Mouse (Mus musculus): Measurements from ENCODE around the gene Acox3. TPM values are rescaled to one million over a fixed set of nuclear protein-coding genes. Genes with fewer than 3 reads are reported as not detected.

Gene Acox3
- total RNA-seq (2017) = 88.3 and 98.8 TPM in 2 replicates

GRCm38 (mm10) chr5:35582445-35583220 lies at the start of gene Acox3:
Gene Acox3, plus strand, starts transcription at chr5:35583040.
- ATAC-seq (ENCODE audit: extremely low read depth, insufficient number of reproducible peaks, low FRiP score, poor library complexity, severe bottlenecking) = peak; percentile 86

GRCm38 (mm10) chr5:35536271-35536670 lies 46.6 kb upstream of the Acox3 start:
- ATAC-seq (ENCODE audit: extremely low read depth, insufficient number of reproducible peaks, low FRiP score, poor library complexity, severe bottlenecking) = no peak

GRCm38 (mm10) chr5:35537474-35537873 lies 45.4 kb upstream of the Acox3 start:
- ATAC-seq (ENCODE audit: extremely low read depth, insufficient number of reproducible peaks, low FRiP score, poor library complexity, severe bottlenecking) = no peak

- no peak for ATAC-seq (ENCODE audit: extremely low read depth, insufficient number of reproducible peaks, low FRiP score, poor library complexity, severe bottlenecking)
Observed at GRCm38 (mm10) chr5:35538022-35538421, 44.8 kb upstream of the Acox3 start.

GRCm38 (mm10) chr5:35539576-35539975 lies 43.3 kb upstream of the Acox3 start:
- no peak for ATAC-seq (ENCODE audit: extremely low read depth, insufficient number of reproducible peaks, low FRiP score, poor library complexity, severe bottlenecking)

- ATAC-seq (ENCODE audit: extremely low read depth, insufficient number of reproducible peaks, low FRiP score, poor library complexity, severe bottlenecking) = no peak
Observed at GRCm38 (mm10) chr5:35540555-35540954, 42.3 kb upstream of the Acox3 start.

DNA sequence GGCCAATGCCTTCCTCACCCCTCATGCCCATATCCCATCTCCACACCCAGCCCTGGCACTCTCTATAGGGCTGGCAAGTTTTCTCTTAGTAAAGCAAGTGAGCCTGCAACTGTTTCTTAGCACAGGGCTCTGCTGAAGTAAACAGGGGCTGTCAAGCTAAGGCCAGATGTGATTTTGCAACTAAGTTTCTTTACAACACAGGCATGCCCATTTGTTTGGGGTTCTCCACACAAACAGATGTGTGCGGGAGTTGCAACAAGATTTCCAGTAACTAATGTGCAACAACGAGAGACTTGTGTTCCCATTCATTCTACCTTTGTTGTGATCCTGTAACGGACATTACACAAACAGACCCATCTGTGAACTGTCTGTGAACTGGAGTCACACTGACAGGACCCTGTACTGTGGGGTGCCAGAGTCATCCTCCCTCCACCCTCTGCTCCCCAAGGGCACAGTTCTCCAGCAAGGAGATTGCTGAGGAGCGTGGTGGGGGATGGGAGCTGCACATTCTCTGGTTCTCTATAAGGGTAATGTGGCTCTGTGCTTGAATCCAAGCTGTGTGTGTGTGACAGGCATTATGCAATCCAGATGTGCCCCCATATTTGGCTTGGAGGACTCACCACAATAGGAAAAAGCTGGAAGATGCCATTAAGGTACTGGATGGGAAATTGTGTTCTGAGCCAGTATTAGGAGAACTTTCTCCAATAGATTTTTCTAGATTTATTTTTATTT lies 41.6 kb upstream of the Acox3 start:
- ATAC-seq (ENCODE audit: extremely low read depth, insufficient number of reproducible peaks, low FRiP score, poor library complexity, severe bottlenecking) = no peak

DNA sequence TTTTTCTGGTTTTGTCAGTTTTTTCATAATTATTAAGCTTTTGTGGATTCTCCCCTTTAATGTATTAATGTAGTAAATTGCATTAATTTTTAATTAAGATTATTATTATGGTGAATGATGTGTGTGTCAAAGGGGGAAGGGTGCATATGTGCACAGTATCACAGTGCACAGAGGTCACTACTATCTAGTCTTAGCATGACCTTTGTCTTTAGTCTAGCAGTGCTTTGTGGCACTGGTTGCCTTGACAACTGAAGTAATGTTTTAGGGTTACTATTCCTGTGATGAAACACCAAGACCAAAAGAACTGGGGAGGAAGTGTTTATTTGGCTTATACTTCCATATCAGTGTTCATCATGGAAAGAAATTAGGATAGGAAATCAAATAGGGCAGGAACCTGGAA lies 36.7 kb upstream of the Acox3 start:
- no peak for ATAC-seq (ENCODE audit: extremely low read depth, insufficient number of reproducible peaks, low FRiP score, poor library complexity, severe bottlenecking)

DNA sequence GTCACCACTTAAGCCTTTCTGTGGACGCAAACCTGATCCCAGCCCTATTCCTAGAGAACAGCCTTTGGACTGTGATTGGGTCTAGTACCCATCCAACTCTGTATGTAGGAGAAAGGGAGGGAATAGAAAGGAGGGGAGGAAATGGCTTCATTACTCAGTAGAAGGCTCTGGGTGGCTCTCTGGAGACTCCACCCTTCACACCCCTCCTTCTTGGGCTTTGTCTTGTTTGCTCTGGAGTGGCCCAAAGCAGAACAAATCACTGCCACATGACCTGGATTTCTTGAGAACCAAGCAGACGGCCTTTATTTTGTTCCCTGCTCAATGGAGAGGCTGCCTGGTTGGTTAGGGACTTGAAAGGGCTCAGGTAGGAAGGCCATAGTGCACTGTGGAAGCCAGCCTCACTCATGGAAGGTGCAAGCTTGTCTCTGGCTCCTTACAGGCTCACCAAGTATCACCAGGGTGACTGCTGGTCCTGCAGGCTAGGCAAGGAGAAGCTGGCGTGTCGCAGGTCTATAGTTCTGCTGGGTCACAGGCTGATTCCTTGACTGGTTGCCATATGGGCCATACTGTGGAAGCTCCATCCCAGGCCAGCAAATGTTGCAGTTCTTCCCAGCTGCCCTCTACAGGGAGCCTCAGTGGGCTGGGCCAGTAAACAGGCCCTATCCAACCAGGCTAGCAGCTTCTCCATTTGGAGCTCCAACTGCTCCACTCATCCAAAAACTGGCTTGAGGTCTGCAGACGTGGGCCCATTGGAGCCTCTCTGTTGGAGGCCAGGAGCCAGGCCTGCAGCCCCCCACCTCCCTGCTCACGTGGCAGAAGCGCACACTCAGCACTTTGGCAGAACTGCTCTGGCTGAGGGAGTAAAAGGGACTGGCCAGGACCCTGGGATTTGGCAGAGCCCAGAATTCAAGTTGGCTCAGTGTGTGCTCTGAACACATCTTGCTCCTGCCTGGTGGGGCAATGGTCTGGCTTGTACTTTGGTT lies 30.7 kb upstream of the Acox3 start:
- 0 out of 2 replicates have a peak, but pooled peaks have one; percentile 14 for ATAC-seq (ENCODE audit: extremely low read depth, insufficient number of reproducible peaks, low FRiP score, poor library complexity, severe bottlenecking)

DNA sequence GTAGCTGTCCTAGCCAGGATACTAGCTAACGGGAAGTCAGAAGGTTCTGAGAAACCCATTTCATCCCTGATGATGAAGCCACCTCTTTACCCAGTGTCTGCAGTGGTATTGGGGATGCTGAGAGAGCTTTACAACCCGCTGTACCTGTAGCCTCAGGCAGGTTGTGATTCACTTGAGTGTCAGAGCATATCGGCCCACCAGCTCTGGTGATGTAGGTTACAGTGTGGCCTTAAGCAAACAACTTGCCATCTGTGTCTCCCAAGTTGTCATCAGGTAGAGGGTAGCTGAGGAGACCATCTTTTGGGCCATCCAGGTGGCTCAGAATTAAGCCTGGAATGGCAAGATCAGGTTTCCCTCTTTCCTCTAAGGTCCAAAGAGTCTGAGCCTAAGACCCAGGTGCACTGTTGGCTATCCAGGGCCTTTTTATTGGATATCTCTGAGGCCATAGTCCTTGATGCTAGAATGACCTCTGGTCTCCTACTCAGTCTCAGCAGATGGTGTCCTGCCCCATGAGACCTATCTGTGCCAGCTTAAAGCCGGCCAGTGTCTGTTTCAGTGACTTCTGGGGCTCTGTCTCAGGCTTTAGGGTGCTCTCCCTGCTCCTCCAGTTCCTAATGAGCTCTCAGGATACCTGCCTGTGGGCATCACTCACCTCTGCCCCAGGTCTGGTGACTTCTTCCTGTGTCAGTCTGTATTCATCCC lies 29.9 kb upstream of the Acox3 start:
- no peak for ATAC-seq (ENCODE audit: extremely low read depth, insufficient number of reproducible peaks, low FRiP score, poor library complexity, severe bottlenecking)

DNA sequence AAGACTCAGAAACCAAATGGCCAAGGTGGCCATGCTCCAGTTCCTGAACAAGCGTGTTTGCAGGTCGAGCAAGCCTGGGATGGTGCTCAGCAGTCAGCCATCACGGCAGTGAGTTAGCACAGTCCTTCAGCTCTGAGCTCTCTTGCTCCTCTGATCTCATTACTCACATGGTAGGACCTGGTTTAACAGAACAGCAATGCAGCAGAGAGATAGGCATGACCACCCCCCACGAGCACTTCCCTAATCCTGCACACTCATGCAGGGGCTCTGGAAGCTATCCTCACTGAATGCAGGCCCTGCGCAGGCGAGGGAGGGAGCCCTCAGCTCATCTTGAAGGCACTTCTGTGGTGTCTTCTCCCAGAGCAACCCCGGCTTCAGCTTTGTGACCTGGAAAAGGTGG lies 26.4 kb upstream of the Acox3 start:
- no peak for ATAC-seq (ENCODE audit: extremely low read depth, insufficient number of reproducible peaks, low FRiP score, poor library complexity, severe bottlenecking)

- ATAC-seq (ENCODE audit: extremely low read depth, insufficient number of reproducible peaks, low FRiP score, poor library complexity, severe bottlenecking) = no peak
Observed at GRCm38 (mm10) chr5:35557946-35558621, 24.8 kb upstream of the Acox3 start.

- no peak for ATAC-seq (ENCODE audit: extremely low read depth, insufficient number of reproducible peaks, low FRiP score, poor library complexity, severe bottlenecking)
Observed at GRCm38 (mm10) chr5:35559447-35559846, 23.4 kb upstream of the Acox3 start.

GRCm38 (mm10) chr5:35562616-35563015 lies 20.2 kb upstream of the Acox3 start:
- ATAC-seq (ENCODE audit: extremely low read depth, insufficient number of reproducible peaks, low FRiP score, poor library complexity, severe bottlenecking) = no peak

DNA sequence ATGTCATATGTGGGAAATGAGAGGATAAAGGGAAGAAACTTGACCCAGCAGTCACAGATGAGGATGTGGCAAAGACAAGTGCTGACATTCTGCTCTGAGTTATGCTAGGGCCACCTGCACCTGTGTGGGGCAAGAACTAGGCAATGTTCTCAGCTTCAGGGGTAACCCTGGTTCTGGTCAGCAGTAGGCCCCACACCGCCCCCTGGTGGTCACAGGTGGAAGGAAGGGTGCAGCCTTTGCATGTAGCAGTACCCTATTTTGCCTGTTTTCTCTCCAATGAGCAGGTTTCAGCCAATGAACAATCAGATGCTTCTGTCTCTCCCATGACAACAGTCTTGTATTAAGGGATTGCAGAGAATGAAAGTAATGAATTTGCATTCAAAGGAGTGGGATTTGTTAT lies 19.4 kb upstream of the Acox3 start:
- peak; percentile 55; the same call in 1 of the 2 replicates for ATAC-seq (ENCODE audit: extremely low read depth, insufficient number of reproducible peaks, low FRiP score, poor library complexity, severe bottlenecking)

DNA sequence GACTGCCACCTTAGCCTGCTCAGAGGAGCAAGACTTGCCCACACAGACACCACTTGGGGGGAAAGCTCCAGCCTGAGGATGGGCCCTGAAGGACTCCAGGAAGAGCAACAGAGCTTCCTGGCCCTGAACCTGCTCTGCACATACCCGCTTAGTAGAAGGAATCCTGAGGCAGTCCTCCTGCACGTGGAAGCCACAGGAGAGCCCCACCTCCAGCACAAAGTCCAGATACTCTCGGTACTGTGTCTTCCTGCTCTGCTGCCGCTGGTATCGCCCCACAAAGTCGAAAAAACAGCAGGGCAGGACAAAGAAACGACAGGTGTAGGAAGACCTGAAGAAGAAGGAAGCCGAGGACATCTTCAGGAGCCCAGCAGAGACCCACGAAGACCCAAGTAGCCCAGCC lies 17.6 kb upstream of the Acox3 start:
- no peak for ATAC-seq (ENCODE audit: extremely low read depth, insufficient number of reproducible peaks, low FRiP score, poor library complexity, severe bottlenecking)

DNA sequence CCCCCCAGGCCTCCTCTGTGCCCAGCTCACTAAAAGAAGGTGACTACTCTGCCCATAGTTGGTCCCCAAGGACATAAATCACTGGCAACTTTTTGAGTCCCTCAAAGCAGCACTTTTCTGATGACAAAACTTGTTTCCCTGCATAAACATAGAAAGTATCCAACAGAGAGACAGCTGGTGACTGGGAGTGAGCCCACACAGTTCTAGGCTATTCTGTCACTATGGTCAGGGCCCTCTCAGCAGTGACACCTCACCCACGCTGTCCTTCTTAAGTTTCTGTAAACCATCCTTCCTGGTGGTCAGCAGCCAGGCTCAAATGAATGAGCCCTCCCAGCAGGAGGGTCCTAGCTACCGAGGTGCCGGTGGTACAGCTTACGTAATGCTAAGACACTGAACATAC lies 16.2 kb upstream of the Acox3 start:
- ATAC-seq (ENCODE audit: extremely low read depth, insufficient number of reproducible peaks, low FRiP score, poor library complexity, severe bottlenecking) = no peak

DNA sequence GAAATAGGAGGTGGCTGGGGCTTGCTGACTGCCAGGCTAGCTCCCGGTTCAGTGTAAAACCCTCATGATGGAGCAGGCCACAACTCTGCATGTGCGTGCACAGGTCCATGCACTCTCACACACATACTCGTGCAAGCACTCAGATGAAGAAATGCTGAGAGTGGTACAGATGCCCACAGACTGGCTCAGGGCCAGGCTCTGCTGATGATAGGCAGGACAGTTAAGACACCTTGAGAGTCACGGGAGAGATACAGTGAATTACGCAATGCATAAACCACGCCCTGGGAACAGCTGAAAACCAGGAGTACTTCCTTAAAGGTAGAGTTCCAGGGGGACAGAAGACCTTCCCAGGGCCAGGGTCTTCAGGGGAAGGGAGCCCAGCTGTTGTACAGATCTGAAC lies 11.3 kb upstream of the Acox3 start:
- ATAC-seq (ENCODE audit: extremely low read depth, insufficient number of reproducible peaks, low FRiP score, poor library complexity, severe bottlenecking) = no peak
